Mouse (Mus musculus) intestine, postnatal 0 days (tissue): ENCODE data around the gene Sec16b. TPM values are rescaled to one million over a fixed set of nuclear protein-coding genes. Genes with fewer than 3 reads are reported as not detected.

ENCODE experiments used
- ATAC-seq: fragments of 200-750 bp; cut with Nextera tagmentation; 2 replicates; pipeline ENCODE4 v1.8.0; 2017; ENCODE audit warnings: mild to moderate bottlenecking, moderate TSS enrichment, moderate library complexity
- H3K27ac ChIP-seq: fragments of 300-500 bp; sonication (generic); 2 replicates; pipeline ENCODE4 v1.5.1; 2014; ENCODE audit warnings: mild to moderate bottlenecking, low read depth, low read length, moderate library complexity
- H3K27me3 ChIP-seq: fragments of 300-500 bp; sonication (generic); replicated peaks from 2 replicates; pipeline ENCODE4 v1.6.1; 2014; ENCODE audit warnings: low read length, mixed read lengths; ENCODE audit not compliant: control insufficient read depth, insufficient read depth
- H3K36me3 ChIP-seq: fragments of 300-500 bp; sonication (generic); 2 replicates; pipeline ENCODE4 v1.6.1; 2014; ENCODE audit warnings: mild to moderate bottlenecking, moderate library complexity; ENCODE audit not compliant: control insufficient read depth, insufficient read depth
- H3K4me1 ChIP-seq: fragments of 300-500 bp; sonication (generic); replicated peaks from 2 replicates; pipeline ENCODE4 v1.6.1; 2014; ENCODE audit warnings: antibody characterized with exemption, low read length, mixed read lengths; ENCODE audit not compliant: control insufficient read depth, insufficient read depth
- H3K4me2 ChIP-seq: fragments of 300-500 bp; sonication (generic); replicated peaks from 2 replicates; pipeline ENCODE4 v1.6.1; 2014; ENCODE audit warnings: low read depth, mild to moderate bottlenecking, moderate library complexity
- H3K4me3 ChIP-seq: fragments of 300-500 bp; sonication (generic); 2 replicates; pipeline ENCODE4 v1.5.1; 2014; ENCODE audit warnings: low read depth, low read length
- H3K9ac ChIP-seq: fragments of 300-500 bp; sonication (generic); 2 replicates; pipeline ENCODE4 v1.6.1; 2014; ENCODE audit warnings: mild to moderate bottlenecking, low read depth, low read length
- H3K9me3 ChIP-seq: fragments of 300-500 bp; sonication (generic); 2 replicates; pipeline ENCODE4 v1.6.1; 2016; ENCODE audit warnings: mixed run types; ENCODE audit not compliant: control insufficient read depth
- CTCF ChIP-seq: sonication (generic); IDR thresholded peaks from 2 replicates; pipeline ENCODE4 v1.5.1; 2016; ENCODE audit warnings: low read depth, mild to moderate bottlenecking, control low read depth, antibody characterized with exemption, moderate library complexity
- WGBS: fragments of 180-500 bp; shearing (Covaris S2); extraction: QIAGEN DNeasy Blood & Tissue Kit; methylation state at CpG from one replicate; pipeline ENCODE4 v1.1.7; 2014; 5-methylcytosine and 5-hydroxymethylcytosine counted together
- polyA plus RNA-seq: library from polyadenylated mRNA; unstranded; fragments of >200 nt; fragmentation: Nextera tagmentation; extraction: Ambion mirVana; gene quantifications from 2 replicates; pipeline ENCODE4 v1.2.1, GENCODE M21; 2015

The Sec16b gene
- polyA plus RNA-seq, 1 experiment from 2014 or later, result 28.6 TPM

DNA sequence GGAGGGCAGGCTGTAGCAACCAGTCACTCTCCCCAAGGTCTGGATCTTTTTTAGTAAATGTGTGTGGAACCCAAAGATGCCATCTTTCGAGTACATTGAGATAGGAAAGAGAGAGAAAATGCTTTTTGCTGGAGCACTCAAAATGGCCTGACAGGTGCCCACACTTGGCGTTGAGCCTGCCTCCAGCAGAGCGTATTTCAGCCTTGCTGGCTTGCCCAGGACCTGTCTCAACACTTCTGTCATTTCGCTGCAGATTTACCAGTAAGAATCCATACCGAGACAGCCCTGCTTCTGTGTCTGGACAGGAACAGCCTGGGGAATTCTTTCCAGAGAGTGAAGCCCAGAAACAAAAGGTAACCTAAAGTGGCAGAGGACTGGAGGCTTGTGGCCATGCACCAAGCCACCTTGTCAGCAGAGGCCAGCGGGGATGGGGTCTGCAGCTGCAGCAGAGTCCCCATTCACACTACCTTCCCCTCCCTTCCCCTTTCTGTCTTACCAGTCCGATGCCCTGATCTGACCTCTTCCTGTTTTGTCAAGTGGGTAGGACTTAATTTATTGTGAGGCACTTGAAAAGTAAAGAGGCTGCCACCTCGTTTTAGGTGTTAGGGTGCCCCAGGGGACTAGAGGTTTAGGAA, 26.4 kb downstream of the Sec16b start:
- Histone ChIP-seq H3K9ac (no peak overlapping the region), H3K4me3 (no peak overlapping the region), H3K27me3 (no peaks in the 10 kb centered on the region), H3K27ac (no peak overlapping the region), H3K9me3 (no peaks in the 10 kb centered on the region), H3K4me2 (no peak overlapping the region), H3K36me3 (peaks cover 50% of the 10 kb centered on the region), H3K4me1 (0 out of 2 replicates have a peak, but pooled peaks cover 2% of the 10 kb centered on the region)
- no peak for ATAC-seq
- no peak for TF ChIP-seq CTCF
- WGBS, result 64% methylated on average over 8 of the region's 8 CpGs

GRCm38 (mm10) chr1:157535571-157535970, 29.0 kb downstream of the Sec16b start:
- Histone ChIP-seq H3K27ac (no peak overlapping the region), H3K4me1 (no peaks in the 10 kb centered on the region), H3K4me2 (no peak overlapping the region), H3K27me3 (no peaks in the 10 kb centered on the region), H3K9ac (no peak overlapping the region), H3K4me3 (no peak overlapping the region), H3K36me3 (peaks cover 50% of the 10 kb centered on the region), H3K9me3 (no peaks in the 10 kb centered on the region)
- WGBS, result 96% methylated on average over 1 of the region's 1 CpGs
- ATAC-seq, result no peak
- no peak for TF ChIP-seq CTCF

GRCm38 (mm10) chr1:157536471-157536870, 29.9 kb downstream of the Sec16b start:
- no peak for ATAC-seq
- no peak overlapping the region for H3K4me2 ChIP-seq
- no peaks in the 10 kb centered on the region for H3K4me1 ChIP-seq
- peak; percentile 91 for TF ChIP-seq CTCF
- no peaks in the 10 kb centered on the region for H3K9me3 ChIP-seq
- WGBS, result 10% methylated on average over 6 of the region's 6 CpGs
- no peak overlapping the region for H3K9ac ChIP-seq
- H3K27ac ChIP-seq, result no peak overlapping the region
- no peaks in the 10 kb centered on the region for H3K27me3 ChIP-seq
- H3K4me3 ChIP-seq, result no peak overlapping the region
- peaks cover 54% of the 10 kb centered on the region for H3K36me3 ChIP-seq

DNA sequence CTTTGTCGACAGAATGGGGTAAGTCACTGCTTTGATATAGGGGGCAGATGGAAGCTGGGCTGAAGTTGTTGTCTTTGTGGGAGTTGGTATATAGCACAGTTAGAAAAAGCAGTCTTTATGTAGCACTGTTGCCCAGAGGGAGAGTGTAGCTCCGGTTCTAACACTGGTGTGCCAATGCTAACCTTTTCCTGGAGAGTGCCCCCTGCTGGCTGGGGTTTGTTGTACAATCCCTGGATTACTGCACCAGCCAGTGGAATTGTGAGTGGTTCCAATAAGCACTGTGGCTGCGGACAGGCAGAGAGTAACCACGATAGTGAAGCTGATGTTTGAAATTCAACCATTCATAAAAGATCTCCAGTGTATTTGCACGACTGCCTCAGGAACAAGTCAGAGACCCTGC, 31.1 kb downstream of the Sec16b start:
- Histone ChIP-seq H3K9ac (no peak overlapping the region), H3K36me3 (peaks cover 44% of the 10 kb centered on the region), H3K4me1 (no peaks in the 10 kb centered on the region), H3K27ac (no peak overlapping the region), H3K27me3 (no peaks in the 10 kb centered on the region), H3K9me3 (no peaks in the 10 kb centered on the region), H3K4me3 (no peak overlapping the region), H3K4me2 (no peak overlapping the region)
- WGBS, result 83% methylated on average over 5 of the region's 5 CpGs
- ATAC-seq, result 0 out of 2 replicates have a peak, but pooled peaks have one; percentile 29
- TF ChIP-seq CTCF, result peak; percentile 69

- Histone ChIP-seq H3K4me3 (no peak overlapping the region), H3K4me1 (no peaks in the 10 kb centered on the region), H3K9ac (no peak overlapping the region), H3K36me3 (peaks cover 46% of the 10 kb centered on the region), H3K4me2 (no peak overlapping the region), H3K27ac (no peak overlapping the region), H3K27me3 (no peaks in the 10 kb centered on the region), H3K9me3 (no peaks in the 10 kb centered on the region)
- TF ChIP-seq CTCF, result no peak
- WGBS, result 96% methylated on average over 8 of the region's 8 CpGs
- ATAC-seq, result no peak
Observed at GRCm38 (mm10) chr1:157545056-157545455, 38.5 kb downstream of the Sec16b start.

DNA sequence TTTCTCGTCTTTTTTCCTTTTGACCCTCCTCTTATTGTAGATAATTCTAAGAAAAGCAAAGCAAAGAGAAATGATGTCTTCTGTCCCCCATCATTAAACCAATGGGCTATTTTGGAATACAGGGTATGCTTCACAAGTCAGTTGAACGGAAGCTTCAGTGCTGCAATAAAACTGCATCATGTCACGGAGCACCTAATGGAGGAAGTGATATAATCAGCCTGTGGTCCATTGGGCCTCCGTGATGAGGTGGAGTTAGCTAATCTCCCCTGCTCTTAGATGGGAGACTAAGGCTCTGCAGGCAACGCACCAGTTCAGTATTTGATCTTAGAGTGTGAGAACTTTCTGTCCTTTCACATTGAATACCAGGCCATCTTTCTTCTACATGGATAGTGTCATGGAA, 41.1 kb downstream of the Sec16b start:
- H3K4me3 ChIP-seq, result no peak overlapping the region
- no peaks in the 10 kb centered on the region for H3K27me3 ChIP-seq
- H3K9ac ChIP-seq, result no peak overlapping the region
- no peak overlapping the region for H3K27ac ChIP-seq
- H3K4me1 ChIP-seq, result no peaks in the 10 kb centered on the region
- peaks cover 64% of the 10 kb centered on the region for H3K36me3 ChIP-seq
- 0 out of 2 replicates have a peak, but pooled peaks cover 2% of the 10 kb centered on the region for H3K9me3 ChIP-seq
- TF ChIP-seq CTCF, result no peak
- H3K4me2 ChIP-seq, result no peak overlapping the region
- ATAC-seq, result no peak
- WGBS, result 69% methylated on average over 5 of the region's 5 CpGs

DNA sequence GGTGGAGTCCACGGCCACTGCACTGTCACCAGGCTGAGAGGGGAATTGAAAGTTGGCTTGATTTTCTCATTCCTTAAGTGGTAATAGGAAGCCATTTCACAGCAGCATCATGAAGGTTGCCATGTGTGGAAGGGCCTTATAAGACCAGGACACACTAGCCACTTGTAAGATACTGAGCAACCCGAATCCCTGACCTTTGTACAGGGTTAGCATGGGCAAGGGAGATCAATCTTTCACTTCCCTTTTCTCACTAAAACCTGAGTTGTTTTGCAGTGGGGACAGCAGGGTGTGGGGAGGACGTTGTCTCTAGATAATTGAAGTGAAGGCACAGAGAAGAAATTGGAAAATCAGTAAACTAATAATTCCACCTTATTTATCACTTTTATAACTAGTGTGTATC, 43.2 kb downstream of the Sec16b start:
- no peak overlapping the region for H3K9ac ChIP-seq
- no peak overlapping the region for H3K4me2 ChIP-seq
- 0 out of 2 replicates have a peak, but pooled peaks cover 2% of the 10 kb centered on the region for H3K9me3 ChIP-seq
- H3K27me3 ChIP-seq, result no peaks in the 10 kb centered on the region
- TF ChIP-seq CTCF, result no peak
- no peak overlapping the region for H3K27ac ChIP-seq
- no peak for ATAC-seq
- H3K36me3 ChIP-seq, result peaks cover 49% of the 10 kb centered on the region
- 59% methylated on average over 3 of the region's 3 CpGs for WGBS
- H3K4me1 ChIP-seq, result no peaks in the 10 kb centered on the region
- H3K4me3 ChIP-seq, result no peak overlapping the region
